Comparison of ENCODE assay signal across 8 mouse cellular contexts in the genomic region with DNA sequence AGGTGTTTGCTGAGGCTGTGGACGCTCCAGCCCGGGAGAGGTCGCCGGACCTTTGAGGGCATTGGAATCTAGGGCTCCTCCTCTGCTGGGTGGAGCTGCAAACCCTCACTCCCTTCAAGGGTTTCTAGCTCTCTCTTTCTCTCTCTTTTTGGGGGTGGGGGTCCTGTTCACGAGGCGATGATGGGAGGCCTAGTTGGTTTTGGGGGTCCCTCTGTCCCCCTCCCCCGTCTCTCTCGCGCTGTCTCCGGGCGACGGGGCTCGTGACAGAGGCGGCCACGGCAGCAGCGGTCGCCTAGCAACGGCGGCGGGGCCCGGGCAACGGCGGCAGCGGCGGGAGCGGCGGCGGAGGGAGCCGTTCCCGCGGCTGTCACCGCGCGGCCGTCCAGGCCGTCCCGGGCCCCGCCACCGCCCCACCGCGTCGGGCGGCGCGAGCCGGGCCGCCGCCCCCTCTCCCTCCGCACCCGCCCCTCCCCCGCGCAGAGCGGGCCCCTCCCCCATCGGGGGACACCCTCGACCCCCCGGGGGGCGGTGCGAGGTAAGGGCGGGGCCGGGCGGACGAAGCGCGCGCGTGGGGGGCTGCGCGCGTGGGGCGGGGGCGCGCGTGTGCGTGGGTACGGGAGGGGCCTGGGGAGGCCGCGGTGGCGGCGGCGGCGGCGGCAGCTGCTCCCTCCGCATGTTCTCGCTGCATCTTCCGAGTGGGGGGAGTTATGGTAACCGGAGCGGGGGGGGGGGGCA. TPM values are rescaled to one million over a fixed set of nuclear protein-coding genes. Genes with fewer than 3 reads are reported as not detected.
DNase-seq lines count a peak whose midpoint lies in the region; ATAC-seq and TF ChIP-seq lines count a peak whose summit lies in the region.

No protein-coding gene starts in this region.

- TF ChIP-seq CTCF in gastrocnemius, adult 2 months (IDR thresholded peaks at IDR 0.05): no peak
- no peak for TF ChIP-seq CTCF in G1E (IDR thresholded peaks at IDR 0.05; ENCODE audit: low read depth, low read length)
- TF ChIP-seq CTCF in heart, postnatal 0 days (IDR thresholded peaks at IDR 0.05; ENCODE audit: low read depth): no peak

- no peaks in the 10 kb centered on the region for H3K9me3 ChIP-seq in G1E (replicated peaks)
- H3K9me3 ChIP-seq in heart, postnatal 0 days (replicated peaks; ENCODE audit: control insufficient read depth, low read length): no peaks in the 10 kb centered on the region
- H3K9me3 ChIP-seq in stomach, embryonic 14.5 days (ENCODE audit: control insufficient read depth, low read depth, low read length): no peaks in the 10 kb centered on the region

- H3K4me1 ChIP-seq in G1E (ENCODE audit: insufficient read depth, low read depth, low read length): peaks cover 66% of the 10 kb centered on the region
- H3K4me1 ChIP-seq in heart, postnatal 0 days (ENCODE audit: control insufficient read depth, insufficient read depth): peaks cover 34% of the 10 kb centered on the region
- H3K4me1 ChIP-seq in stomach, embryonic 14.5 days (ENCODE audit: control insufficient read depth, insufficient read depth, low read length): peaks cover 58% of the 10 kb centered on the region

- H3K4me3 ChIP-seq in gastrocnemius, adult 2 months: peak overlapping the region; percentile 84
- peak overlapping the region; percentile 71 for H3K4me3 ChIP-seq in G1E (ENCODE audit: low read depth, low read length)
- H3K4me3 ChIP-seq in heart, postnatal 0 days (ENCODE audit: low read depth, low read length): peak overlapping the region; percentile 77
- peak overlapping the region; percentile 55 for H3K4me3 ChIP-seq in stomach, embryonic 14.5 days (ENCODE audit: low read depth, low read length)

- H3K9ac ChIP-seq in heart, postnatal 0 days (replicated peaks; ENCODE audit: low read depth, low read length): peak overlapping the region; percentile 72
- peak overlapping the region; percentile 53 for H3K9ac ChIP-seq in stomach, embryonic 14.5 days (replicated peaks; ENCODE audit: low read depth, low read length)

- TF ChIP-seq EP300 in heart, postnatal 0 days (IDR thresholded peaks at IDR 0.05; ENCODE audit: low read depth): no peak

- peak overlapping the region; percentile 76 for H3K27ac ChIP-seq in gastrocnemius, adult 2 months
- H3K27ac ChIP-seq in heart, postnatal 0 days (ENCODE audit: low read depth): peak overlapping the region; percentile 22; the same call in 1 of the 2 replicates
- peak overlapping the region; percentile 55; the same call in 1 of the 2 replicates for H3K27ac ChIP-seq in stomach, embryonic 14.5 days (ENCODE audit: low read length)

- H3K4me2 ChIP-seq in heart, postnatal 0 days (ENCODE audit: low read depth, low read length): peak overlapping the region; percentile 100
- peak overlapping the region; percentile 82 for H3K4me2 ChIP-seq in stomach, embryonic 14.5 days (replicated peaks; ENCODE audit: low read depth, low read length)

- intact Hi-C loops in gastrocnemius, adult 2 months (cut with DNase I): no loop called here

- ATAC-seq in G1E (ENCODE audit: extremely low read depth, insufficient number of reproducible peaks, low FRiP score, poor library complexity, severe bottlenecking): no peak
- ATAC-seq in heart, postnatal 0 days (ENCODE audit: insufficient read depth, low read depth): no peak
- ATAC-seq in stomach, embryonic 14.5 days (ENCODE audit: insufficient number of reproducible peaks, insufficient read depth, low FRiP score, low read depth): no peak

- DNase-seq in gastrocnemius, adult 2 months: peak; percentile 75
- DNase-seq in gastrocnemius, adult 18-20 months (ENCODE audit: low spot score): no peak
- peak; percentile 49 for DNase-seq in G1E (ENCODE audit: low spot score)
- DNase-seq in embryo, embryonic 11 days: peak; percentile 75
- peak; percentile 22 for DNase-seq in heart, postnatal 0 days (ENCODE audit: low spot score)
- peak; percentile 52 to 83 for DNase-seq in kidney, postnatal 36 days
- peak; percentile 52 to 66 for DNase-seq in lung, postnatal 4 days

- WGBS in heart, postnatal 0 days: 1% methylated on average over 46 of the region's 87 CpGs
- under 1% methylated on average over 33 of the region's 87 CpGs for WGBS in stomach, embryonic 14.5 days

- peaks cover 13% of the 10 kb centered on the region for H3K27me3 ChIP-seq in G1E (ENCODE audit: insufficient read depth, low read length)
- no peaks in the 10 kb centered on the region for H3K27me3 ChIP-seq in heart, postnatal 0 days (ENCODE audit: control insufficient read depth, insufficient read depth, low read length)
- H3K27me3 ChIP-seq in stomach, embryonic 14.5 days (ENCODE audit: control insufficient read depth, insufficient read depth, low read length): no peaks in the 10 kb centered on the region

- H3K36me3 ChIP-seq in G1E (replicated peaks): peaks cover 58% of the 10 kb centered on the region
- H3K36me3 ChIP-seq in heart, postnatal 0 days (replicated peaks; ENCODE audit: control insufficient read depth, insufficient read depth, low read length): no peaks in the 10 kb centered on the region
- H3K36me3 ChIP-seq in stomach, embryonic 14.5 days (ENCODE audit: control insufficient read depth, insufficient read depth, low read length): no peaks in the 10 kb centered on the region

RNA-seq across cellular contexts. Expression of gene Syngap1, which starts 7.4 kb away (rescaled TPM):
- total RNA-seq in gastrocnemius, adult 2 months (2021): 1 to 10 TPM; 3.0 to 3.5 TPM
- total RNA-seq in gastrocnemius, adult 18-20 months (2021): 1 to 10 TPM; 2.2 to 2.8 TPM
- 88.0 and 117 TPM in 2 replicates for total RNA-seq in G1E (2014; fragmentation: Nextera tagmentation)
- 7.3 and 10.2 TPM in 2 replicates for total RNA-seq in G1E (2017)
- polyA plus RNA-seq in G1E (2012): 22.3 and 24.1 TPM in 2 replicates
- total RNA-seq in heart, postnatal 0 days (2014; rRNA removed; ENCODE audit: low replicate concordance): 4.3 and 6.6 TPM in 2 replicates
- 0.41 and 0.45 TPM in 2 replicates for polyA plus RNA-seq in heart, postnatal 0 days (2015; fragmentation: Nextera tagmentation; extraction: Ambion mirVana)
- polyA plus RNA-seq in stomach, embryonic 14.5 days (2014; fragmentation: Nextera tagmentation; extraction: Ambion mirVana): 3.0 and 3.3 TPM in 2 replicates

RNA-seq across cellular contexts. Expression of gene Cuta, which starts 9.1 kb away (rescaled TPM):
- 100 to 1,000 TPM in 1 of 2 experiments, 10 to 100 TPM in 1; 93.8 to 104 TPM for total RNA-seq in gastrocnemius, adult 2 months (2021)
- 100 to 1,000 TPM; 103 to 109 TPM for total RNA-seq in gastrocnemius, adult 18-20 months (2021)
- total RNA-seq in G1E (2014; fragmentation: Nextera tagmentation) (319 and 371 TPM in 2 replicates), G1E (2017) (182 and 190 TPM in 2 replicates)
- polyA plus RNA-seq in G1E (2012): 526 and 563 TPM in 2 replicates
- 80.2 and 107 TPM in 2 replicates for total RNA-seq in heart, postnatal 0 days (2014; rRNA removed; ENCODE audit: low replicate concordance)
- 180 and 193 TPM in 2 replicates for polyA plus RNA-seq in heart, postnatal 0 days (2015; fragmentation: Nextera tagmentation; extraction: Ambion mirVana)
- 152 and 161 TPM in 2 replicates for polyA plus RNA-seq in stomach, embryonic 14.5 days (2014; fragmentation: Nextera tagmentation; extraction: Ambion mirVana)

RNA-seq across cellular contexts. Expression of gene Phf1, which starts 15.6 kb away (rescaled TPM):
- total RNA-seq in gastrocnemius, adult 2 months (2021): 10 to 100 TPM in 1 of 2 experiments, 1 to 10 TPM in 1; 9.2 to 10.7 TPM
- 10 to 100 TPM in 1 of 2 experiments, 1 to 10 TPM in 1; 8.2 to 11.3 TPM for total RNA-seq in gastrocnemius, adult 18-20 months (2021)
- total RNA-seq in G1E (2014; fragmentation: Nextera tagmentation) (6.5 and 8.4 TPM in 2 replicates), G1E (2017) (7.3 and 7.4 TPM in 2 replicates)
- polyA plus RNA-seq in G1E (2012): 21.6 and 21.7 TPM in 2 replicates
- total RNA-seq in heart, postnatal 0 days (2014; rRNA removed; ENCODE audit: low replicate concordance): 13.7 and 16.3 TPM in 2 replicates
- polyA plus RNA-seq in heart, postnatal 0 days (2015; fragmentation: Nextera tagmentation; extraction: Ambion mirVana): 6.3 and 7.2 TPM in 2 replicates
- polyA plus RNA-seq in stomach, embryonic 14.5 days (2014; fragmentation: Nextera tagmentation; extraction: Ambion mirVana): 8.9 and 9.9 TPM in 2 replicates

RNA-seq across cellular contexts. Expression of gene Zbtb9, which starts 24.5 kb away (rescaled TPM):
- under 1 TPM; 0.17 to 0.41 TPM for total RNA-seq in gastrocnemius, adult 2 months (2021)
- under 1 TPM; 0.66 TPM for total RNA-seq in gastrocnemius, adult 18-20 months (2021)
- total RNA-seq in G1E (2014; fragmentation: Nextera tagmentation) (3.6 and 4.4 TPM in 2 replicates), G1E (2017) (25.6 and 27.5 TPM in 2 replicates)
- polyA plus RNA-seq in G1E (2012): 10.9 and 11.1 TPM in 2 replicates
- total RNA-seq in heart, postnatal 0 days (2014; rRNA removed; ENCODE audit: low replicate concordance): 4.0 and 10.9 TPM in 2 replicates
- 5.0 and 5.4 TPM in 2 replicates for polyA plus RNA-seq in heart, postnatal 0 days (2015; fragmentation: Nextera tagmentation; extraction: Ambion mirVana)
- polyA plus RNA-seq in stomach, embryonic 14.5 days (2014; fragmentation: Nextera tagmentation; extraction: Ambion mirVana): 9.8 and 10.5 TPM in 2 replicates

RNA-seq across cellular contexts. Expression of gene Kifc5b, which starts 31.6 kb away (rescaled TPM):
- under 1 TPM; 0.18 to 0.64 TPM for total RNA-seq in gastrocnemius, adult 2 months (2021)
- under 1 TPM; 0.37 to 0.43 TPM for total RNA-seq in gastrocnemius, adult 18-20 months (2021)
- 17.1 and 23.0 TPM in 2 replicates for total RNA-seq in G1E (2014; fragmentation: Nextera tagmentation)
- 15.0 and 15.7 TPM in 2 replicates for total RNA-seq in G1E (2017)
- polyA plus RNA-seq in G1E (2012): 30.1 and 36.1 TPM in 2 replicates
- 4.5 and 4.8 TPM in 2 replicates for total RNA-seq in heart, postnatal 0 days (2014; rRNA removed; ENCODE audit: low replicate concordance)
- polyA plus RNA-seq in heart, postnatal 0 days (2015; fragmentation: Nextera tagmentation; extraction: Ambion mirVana): 0.93 and 1.5 TPM in 2 replicates
- polyA plus RNA-seq in stomach, embryonic 14.5 days (2014; fragmentation: Nextera tagmentation; extraction: Ambion mirVana): 7.1 and 8.2 TPM in 2 replicates

Comparison
In these comparisons a context has a peak if more than half of its experiments do, and no peak if none do; other contexts are left out.
1. H3K27ac ChIP-seq: peak in every context shown above with its lines; median percentile 76 in gastrocnemius, adult 2 months; 55 in stomach, embryonic 14.5 days; 22 in heart, postnatal 0 days.